Mouse (Mus musculus) cerebellum, adult 2 months (tissue): ENCODE measurements at regions not wholly inside any gene's neighbourhood (a gene's known extent, or its start where the extent isn't known, plus 50 kb on each side); places are given as distances from the start of the nearest gene placed in this dataset.

Experiments
- DNase-seq, 2 experiments: peaks; one replicate each; pipeline ENCODE4 v3.0.0; 2021
- H3K27ac ChIP-seq: fragments of 200-500 bp; 2 replicates; pipeline ENCODE4 v1.5.1; 2012; ENCODE audit warnings: low read length, control low read depth, inconsistent platforms; ENCODE audit not compliant: insufficient read depth
- H3K27me3 ChIP-seq: fragments of 200-500 bp; 2 replicates; pipeline ENCODE4 v1.6.1; 2012; ENCODE audit warnings: inconsistent platforms, mild to moderate bottlenecking, low read length, moderate library complexity; ENCODE audit not compliant: control insufficient read depth, insufficient read depth
- H3K4me1 ChIP-seq: fragments of 200-500 bp; 2 replicates; pipeline ENCODE4 v1.6.1; 2011; ENCODE audit warnings: low read length; ENCODE audit not compliant: control insufficient read depth, insufficient read depth
- H3K4me3 ChIP-seq: fragments of 200-500 bp; replicated peaks from 2 replicates; pipeline ENCODE3; 2011; ENCODE audit warnings: mild to moderate bottlenecking, low read depth, low read length, control low read depth; ENCODE audit not compliant: insufficient read depth
- CTCF ChIP-seq: fragments of 200-500 bp; IDR thresholded peaks from 2 replicates; pipeline ENCODE4 v1.5.1; 2011; ENCODE audit warnings: low read depth, mild to moderate bottlenecking, control low read depth, low read length, moderate library complexity, borderline replicate concordance; ENCODE audit not compliant: insufficient read depth
- POLR2A ChIP-seq: fragments of 200-500 bp; IDR thresholded peaks from 2 replicates; pipeline ENCODE4 v1.6.1; 2011; ENCODE audit warnings: low read length, control low read depth, borderline replicate concordance; ENCODE audit not compliant: insufficient read depth
- WGBS: fragments of 180-500 bp; shearing (Covaris S2); methylation state at CpG from one replicate; pipeline ENCODE4 v1.1.7; 2018; 5-methylcytosine and 5-hydroxymethylcytosine counted together

DNA sequence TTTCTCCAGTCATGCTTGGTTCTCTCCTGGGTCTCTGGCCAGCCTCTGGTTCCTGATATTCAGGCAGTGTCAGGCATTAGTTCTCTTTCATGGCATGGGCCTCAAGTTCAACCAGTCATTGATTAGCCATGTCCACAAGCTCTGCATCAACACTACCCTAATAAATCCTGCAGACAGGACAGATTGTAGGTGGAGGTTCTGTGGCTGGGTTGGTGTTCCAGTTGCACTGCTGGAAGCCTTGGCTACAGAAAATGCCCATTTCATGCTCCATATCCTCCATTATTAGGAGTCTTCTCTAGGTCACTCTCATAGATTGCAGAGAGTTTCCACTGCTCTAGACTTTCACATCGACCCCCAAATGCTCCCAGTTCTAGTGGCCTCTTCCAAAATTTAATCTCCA lies 757.4 kb downstream of the Utrn start:
- peak; percentile 48 to 77 for DNase-seq
- H3K27me3 ChIP-seq, result no peaks in the 10 kb centered on the region
- 2% methylated on average over 1 of the region's 1 CpGs for WGBS
- no peak overlapping the region for H3K27ac ChIP-seq
- H3K4me1 ChIP-seq, result peaks cover 6% of the 10 kb centered on the region; the same call in 1 of the 2 replicates
- no peak overlapping the region for H3K4me3 ChIP-seq
- TF ChIP-seq CTCF (no peak), POLR2A (no peak)

DNA sequence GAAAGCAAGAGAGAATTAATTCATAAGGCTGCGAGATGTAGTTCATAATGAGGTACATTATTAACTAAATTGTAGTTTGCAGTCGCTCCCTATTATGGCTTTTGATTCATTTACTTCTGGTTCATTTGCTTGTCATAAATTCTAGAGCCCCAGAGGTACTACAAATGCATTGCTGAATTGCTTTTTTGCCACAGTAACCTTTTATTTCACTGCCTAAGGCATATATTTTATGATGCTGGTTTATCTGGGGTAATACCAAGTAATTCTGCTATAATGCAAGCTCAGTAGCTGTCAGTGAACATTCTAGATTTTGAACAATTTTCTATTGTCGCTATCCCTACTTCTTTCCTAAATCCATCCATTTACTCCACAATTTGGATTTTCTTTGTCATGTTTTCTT lies 753.4 kb downstream of the Utrn start:
- WGBS, result 96% methylated on average over 3 of the region's 3 CpGs
- no peak overlapping the region for H3K4me3 ChIP-seq

DNA sequence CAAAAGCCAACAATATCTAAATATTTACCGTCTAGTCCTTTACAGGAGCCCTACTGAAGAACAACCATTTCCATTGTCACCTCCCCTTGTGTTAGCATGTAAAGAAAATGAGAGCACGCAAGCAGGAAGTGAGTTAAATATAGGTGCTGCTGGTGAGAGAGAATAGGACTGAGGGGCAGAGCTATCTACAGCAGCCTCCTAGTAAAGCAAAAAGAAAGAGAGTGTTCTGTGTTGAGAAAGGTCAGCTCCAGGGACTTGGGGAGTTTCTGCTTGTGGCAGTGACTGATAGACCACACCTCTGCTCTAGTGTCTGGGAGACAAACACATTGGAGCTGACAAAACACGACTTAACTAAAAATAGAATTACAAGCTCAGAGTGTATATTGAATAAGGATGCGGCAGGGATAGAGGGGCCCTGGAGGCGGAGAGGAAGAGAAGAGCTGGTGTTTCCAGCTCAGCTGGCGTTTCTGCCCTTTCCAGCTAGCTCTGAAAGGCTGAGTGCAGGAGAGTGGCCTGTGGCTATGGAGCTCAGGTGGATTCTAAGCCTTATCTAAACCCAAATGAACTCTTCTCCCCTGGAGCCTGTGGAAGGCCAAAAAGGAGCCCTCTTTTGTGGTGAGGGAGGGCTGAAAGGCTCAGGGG lies 752.4 kb downstream of the Utrn start:
- WGBS, result 85% methylated on average over 6 of the region's 6 CpGs
- TF ChIP-seq POLR2A (no peak), CTCF (no peak)
- Histone ChIP-seq H3K4me3 (no peak overlapping the region), H3K27me3 (no peaks in the 10 kb centered on the region), H3K27ac (no peak overlapping the region), H3K4me1 (no peaks in the 10 kb centered on the region)
- DNase-seq, result no peak

More for the DNA sequence above, 753.4 kb downstream of the Utrn start:
- DNase-seq, result no peak
- Histone ChIP-seq H3K27ac (no peak overlapping the region), H3K4me1 (peaks cover 6% of the 10 kb centered on the region; the same call in 1 of the 2 replicates), H3K27me3 (no peaks in the 10 kb centered on the region)
- TF ChIP-seq CTCF (no peak), POLR2A (no peak)

DNA sequence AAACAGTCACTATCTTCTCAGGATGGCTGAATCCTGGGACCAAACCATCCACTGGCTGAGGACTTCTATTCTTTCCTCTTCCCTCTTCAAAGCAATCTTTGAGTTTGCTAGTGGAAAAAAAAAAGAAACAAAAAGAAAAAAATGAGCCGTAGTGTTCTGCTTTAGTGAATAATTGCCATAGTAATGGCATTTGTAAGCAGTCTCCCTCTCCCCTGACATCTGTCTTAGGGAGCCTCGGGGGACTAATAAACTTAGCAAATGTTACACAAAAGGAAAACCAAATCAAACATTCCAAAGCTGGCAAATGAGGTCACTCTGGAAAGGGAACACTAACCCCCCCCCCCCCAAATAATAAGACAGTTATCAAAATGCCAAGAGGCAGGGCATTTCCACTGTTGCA lies 744.9 kb downstream of the Utrn start:
- no peak overlapping the region for H3K27ac ChIP-seq
- 54% methylated on average over 2 of the region's 2 CpGs for WGBS
- H3K4me3 ChIP-seq, result no peak overlapping the region
- no peak for TF ChIP-seq POLR2A
- TF ChIP-seq CTCF, result no peak
- DNase-seq, result peak in 1 of 2 experiments; percentile 15
- H3K4me1 ChIP-seq, result no peaks in the 10 kb centered on the region; the same call in 1 of the 2 replicates
- no peaks in the 10 kb centered on the region for H3K27me3 ChIP-seq

DNA sequence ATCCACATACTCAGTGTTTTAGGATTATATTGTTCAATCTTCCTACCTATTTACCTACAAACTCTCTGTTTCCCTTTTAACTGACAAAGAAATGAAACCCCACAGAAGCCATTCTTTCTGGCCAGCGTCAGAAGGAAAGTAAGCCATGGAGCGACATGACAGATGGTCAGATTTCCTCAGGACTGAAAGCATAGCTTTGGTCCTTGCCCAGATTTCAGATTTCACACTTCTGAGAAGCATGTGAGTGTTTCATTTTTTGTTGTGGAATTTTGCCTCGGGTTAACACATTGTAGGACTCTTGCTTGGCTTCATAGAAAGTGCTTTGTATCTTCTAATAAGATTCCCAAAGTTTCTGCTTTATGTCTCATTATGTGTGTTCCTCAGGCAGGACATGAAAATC lies 739.7 kb downstream of the Utrn start:
- DNase-seq, result peak; percentile 22 to 81
- Histone ChIP-seq H3K27ac (no peak overlapping the region), H3K27me3 (no peaks in the 10 kb centered on the region), H3K4me1 (no peaks in the 10 kb centered on the region; the same call in 1 of the 2 replicates), H3K4me3 (no peak overlapping the region)
- 3% methylated on average over 3 of the region's 3 CpGs for whole genome bisulfite sequencing
- TF ChIP-seq CTCF (no peak), POLR2A (no peak)

DNA sequence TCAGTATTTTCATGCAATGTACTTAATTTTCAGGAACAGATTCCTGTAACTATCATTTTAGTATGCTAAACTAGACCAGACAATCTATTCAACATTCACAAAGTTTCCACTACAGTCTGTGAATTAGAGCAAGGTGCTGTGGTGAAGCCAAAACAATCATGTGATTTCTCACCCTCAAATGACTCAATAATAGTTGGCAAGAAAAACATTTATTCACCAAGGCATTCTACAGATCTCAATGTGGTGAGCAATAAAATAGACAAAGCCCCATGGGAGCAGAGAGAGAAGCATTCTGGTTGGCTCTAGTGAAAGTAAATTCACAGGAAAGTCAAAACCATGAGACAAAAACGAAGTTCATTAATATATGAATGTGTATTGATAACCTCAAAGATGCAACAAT lies 724.5 kb downstream of the Utrn start:
- Histone ChIP-seq H3K4me3 (no peak overlapping the region), H3K27me3 (no peaks in the 10 kb centered on the region), H3K4me1 (no peaks in the 10 kb centered on the region), H3K27ac (no peak overlapping the region)
- TF ChIP-seq CTCF (no peak), POLR2A (no peak)
- WGBS, result 67% methylated on average over 1 of the region's 1 CpGs
- no peak for DNase-seq

DNA sequence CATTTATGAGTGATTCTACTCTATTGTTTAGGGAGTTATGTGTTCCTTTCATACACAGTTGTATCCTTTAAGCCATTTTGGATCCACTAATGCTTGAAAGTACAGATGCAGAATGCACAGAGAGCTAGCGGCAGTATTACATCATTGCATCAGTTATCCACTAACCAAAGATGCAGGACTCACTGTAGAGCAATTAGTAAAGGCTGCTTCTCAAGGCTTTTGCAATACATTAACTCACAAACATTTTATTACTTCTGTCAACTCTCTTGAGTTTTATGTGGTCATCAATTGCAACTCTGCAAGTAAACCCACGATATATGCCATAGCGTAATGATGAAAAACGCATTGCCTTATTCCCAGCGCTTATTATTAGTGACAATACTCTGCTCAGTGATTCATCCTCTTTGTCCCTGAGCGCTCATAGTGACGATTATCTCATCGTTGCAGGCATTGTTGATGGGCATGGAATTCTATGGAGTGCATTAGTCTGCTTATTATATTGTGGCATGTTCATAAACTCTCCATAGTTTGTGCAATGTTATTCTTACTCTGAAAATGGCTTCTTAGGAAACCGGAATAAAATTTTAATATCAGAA lies 722.1 kb downstream of the Utrn start:
- no peak for DNase-seq
- Histone ChIP-seq H3K27ac (no peak overlapping the region), H3K4me3 (no peak overlapping the region), H3K4me1 (no peaks in the 10 kb centered on the region), H3K27me3 (no peaks in the 10 kb centered on the region)
- 89% methylated on average over 9 of the region's 9 CpGs for WGBS
- no peak for TF ChIP-seq CTCF

DNA sequence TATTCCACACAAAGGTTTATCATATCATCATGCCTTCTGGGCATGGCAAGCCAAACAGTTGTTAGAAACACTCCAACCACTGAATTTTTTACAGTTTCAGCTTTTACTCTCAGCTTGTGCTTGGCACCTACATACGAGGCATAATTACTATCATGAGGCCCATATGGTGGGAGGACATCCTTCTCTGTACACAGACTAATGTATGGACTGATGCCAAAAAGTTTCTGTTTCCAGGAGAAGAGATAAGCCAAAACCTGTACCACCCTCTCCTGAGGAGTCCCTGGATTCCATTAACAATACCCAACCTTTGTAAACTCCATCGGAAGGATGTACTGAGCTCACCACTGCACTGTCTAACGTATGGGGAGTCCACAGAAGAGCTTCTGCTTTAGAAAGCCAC lies 698.9 kb downstream of the Utrn start:
- no peak overlapping the region for H3K27ac ChIP-seq
- TF ChIP-seq POLR2A, result no peak
- TF ChIP-seq CTCF, result no peak
- no peaks in the 10 kb centered on the region for H3K4me1 ChIP-seq
- no peak overlapping the region for H3K4me3 ChIP-seq
- H3K27me3 ChIP-seq, result no peaks in the 10 kb centered on the region
- DNase-seq, result peak in 1 of 2 experiments; percentile 34
- 31% methylated on average over 3 of the region's 3 CpGs for WGBS
